Mouse (Mus musculus) spleen, postnatal 14 days (tissue): ENCODE data around the gene Mrps18a.

Source experiments
- DNase-seq, 2 experiments: peaks; one replicate each; pipeline ENCODE4 v3.0.0; 2021 to 2022; ENCODE audit warnings: low spot score in 2 of 2

The Mrps18a gene

DNA sequence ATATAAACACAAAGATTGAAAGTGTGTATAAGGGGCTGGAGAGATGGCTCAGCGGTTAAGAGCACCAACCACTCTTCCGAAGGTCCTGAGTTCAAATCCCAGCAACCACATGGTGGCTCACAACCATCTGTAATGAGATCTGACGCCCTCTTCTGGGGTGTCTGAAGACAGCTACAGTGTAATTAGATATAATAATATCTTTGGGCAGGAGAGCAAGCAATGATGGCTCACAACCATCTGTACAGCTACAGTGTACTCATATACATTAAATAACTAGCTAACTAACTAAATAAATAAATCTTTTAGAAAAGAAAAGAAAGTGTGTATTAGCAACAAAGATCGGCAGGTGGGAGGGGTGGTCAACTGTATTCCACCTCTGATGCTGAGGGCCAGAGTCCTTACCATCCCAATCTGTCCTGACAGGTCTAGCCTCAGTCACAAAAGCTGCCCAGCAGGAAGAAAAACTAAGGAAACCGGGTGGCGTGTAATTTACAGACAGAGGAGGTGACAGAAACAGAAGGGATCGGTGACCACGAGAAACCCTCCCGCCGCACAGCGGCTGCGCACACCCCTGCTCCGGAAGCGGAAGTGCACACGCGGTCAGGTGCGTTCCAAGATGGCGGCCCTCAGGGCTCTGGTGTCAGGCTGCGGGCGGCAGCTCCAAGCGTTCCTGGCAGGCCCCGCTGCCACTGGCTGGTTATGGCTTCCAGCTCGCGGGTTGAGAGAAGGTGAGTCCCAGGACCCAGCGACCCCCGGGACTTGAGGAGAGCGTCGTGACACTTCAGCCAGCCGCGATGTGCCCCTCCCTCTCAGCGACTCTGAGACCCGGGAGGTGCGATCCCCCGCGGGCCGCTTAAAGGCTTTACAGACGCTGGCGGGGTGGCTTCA is at the start of gene Mrps18a:
Gene Mrps18a (plus strand): TSS at position 585 of the 888 bp plus-strand sequence.
- DNase-seq = peak; percentile 58 to 72

DNA sequence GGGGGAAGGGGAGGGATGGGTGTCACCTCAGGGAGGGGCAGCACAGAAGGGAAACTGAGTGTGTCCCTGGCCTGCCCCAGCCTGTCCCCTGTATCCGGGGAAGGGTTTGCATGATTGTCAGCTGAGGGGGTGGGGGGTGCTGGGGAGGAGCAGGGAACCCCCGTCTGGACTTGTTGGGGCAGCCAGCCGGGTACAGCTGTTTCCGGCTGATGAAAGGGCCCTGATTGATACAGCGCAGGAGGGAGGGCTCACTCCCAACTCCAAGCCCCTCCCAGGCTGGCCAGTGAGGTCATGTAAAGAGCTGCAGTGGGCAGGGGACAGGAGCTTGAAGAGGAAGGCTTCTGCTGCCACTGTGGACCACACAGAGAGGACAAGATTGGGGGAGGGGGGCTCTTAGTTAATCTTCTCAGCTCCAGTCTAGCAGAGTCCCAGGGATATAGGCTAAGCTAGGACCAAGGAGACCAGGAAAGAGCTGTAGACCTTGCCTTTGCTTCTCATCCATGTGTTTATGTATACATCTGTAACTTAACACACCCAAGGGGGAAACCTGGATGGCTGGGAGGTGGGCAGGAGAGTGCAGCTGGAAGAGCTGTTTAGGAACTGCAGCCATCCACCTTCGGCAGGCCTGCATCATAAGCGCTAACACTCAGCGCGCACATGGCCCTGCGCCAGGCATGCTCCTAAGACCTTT is 47.4 kb upstream of the Mrps18a start:
- DNase-seq = no peak

DNA sequence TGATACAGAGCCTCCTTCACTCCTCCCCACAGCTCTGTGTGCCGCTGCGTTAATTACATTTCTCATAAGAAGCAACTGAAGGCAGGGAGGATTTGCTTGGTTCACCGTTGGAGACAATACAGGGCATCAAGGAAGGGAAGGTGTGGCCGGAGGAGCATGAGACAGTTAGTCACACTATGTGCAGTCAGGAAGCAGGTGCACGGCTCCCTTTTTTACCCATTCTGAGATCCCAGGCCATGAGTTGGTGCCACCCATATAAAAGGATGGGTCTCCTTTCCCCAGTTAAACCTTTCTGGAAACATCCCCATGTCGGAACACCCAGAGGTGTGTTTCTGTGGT is 46.8 kb upstream of the Mrps18a start:
- no peak for DNase-seq

DNA sequence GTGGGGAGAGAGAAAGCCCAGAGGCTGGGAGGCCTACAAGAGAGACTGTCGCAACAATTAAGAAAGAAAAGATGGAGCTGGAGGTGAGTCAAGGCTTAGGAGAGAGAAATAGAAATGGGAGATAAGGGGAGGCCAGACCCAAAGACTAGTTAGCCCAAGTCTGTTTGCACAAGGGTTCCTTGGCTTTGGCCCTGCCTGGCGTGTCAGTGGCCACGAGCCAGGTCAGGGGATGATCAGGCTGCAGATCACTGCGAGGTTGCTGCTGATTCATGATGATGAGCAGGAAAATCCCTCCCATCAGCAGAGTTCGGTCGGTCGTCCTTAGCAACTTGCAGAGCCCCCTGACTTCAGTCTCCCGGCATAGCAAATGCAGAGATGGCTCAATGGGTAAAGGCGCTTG is 40.7 kb upstream of the Mrps18a start:
- DNase-seq = no peak

DNA sequence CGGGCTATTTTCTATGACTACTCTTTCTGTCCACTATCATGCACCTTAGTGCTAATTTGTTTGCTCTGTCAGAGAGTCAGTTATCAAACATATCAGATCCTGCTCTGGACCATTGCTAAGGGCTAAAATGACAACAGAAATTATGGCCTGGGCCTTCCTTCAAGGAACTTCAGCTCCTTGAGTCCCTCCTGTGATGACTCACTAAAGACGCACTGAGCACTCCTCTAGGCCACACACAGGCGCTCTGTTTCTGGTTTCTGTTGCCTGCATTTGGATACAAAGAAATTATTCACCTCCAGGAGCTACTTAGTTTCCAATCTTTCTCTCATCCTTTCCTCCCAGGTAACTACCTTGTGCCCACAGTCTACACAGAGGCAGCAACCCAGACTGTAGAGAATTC is 39.3 kb upstream of the Mrps18a start:
- DNase-seq = no peak

DNA sequence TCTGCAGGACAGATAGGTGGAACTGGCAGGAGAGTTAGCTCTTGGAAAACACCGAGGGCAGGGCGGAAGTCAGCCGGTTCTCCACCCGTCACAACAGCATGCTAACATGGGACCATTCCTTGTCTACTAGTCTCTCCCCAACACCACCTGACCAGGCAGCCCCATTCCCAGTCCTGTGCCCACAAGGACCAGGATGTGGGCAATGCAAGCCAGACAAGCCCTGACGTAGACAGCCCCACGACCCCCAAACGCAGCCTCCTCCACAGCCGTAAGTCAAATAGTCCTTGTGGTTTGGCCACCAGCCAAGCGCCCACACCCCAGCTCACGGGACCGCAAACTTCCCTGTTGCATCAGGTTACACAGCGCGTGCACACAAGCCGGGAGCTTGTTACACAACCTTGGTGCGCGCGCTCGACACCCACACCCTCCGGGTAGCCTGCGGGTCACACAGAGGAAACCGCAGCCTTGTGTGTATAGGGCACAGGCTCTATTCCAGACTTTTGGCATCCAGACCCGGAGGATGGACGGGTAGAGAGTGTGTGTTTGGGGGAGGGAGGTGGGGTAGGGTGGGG is 37.0 kb upstream of the Mrps18a start:
- DNase-seq = peak; percentile 67 to 71

DNA sequence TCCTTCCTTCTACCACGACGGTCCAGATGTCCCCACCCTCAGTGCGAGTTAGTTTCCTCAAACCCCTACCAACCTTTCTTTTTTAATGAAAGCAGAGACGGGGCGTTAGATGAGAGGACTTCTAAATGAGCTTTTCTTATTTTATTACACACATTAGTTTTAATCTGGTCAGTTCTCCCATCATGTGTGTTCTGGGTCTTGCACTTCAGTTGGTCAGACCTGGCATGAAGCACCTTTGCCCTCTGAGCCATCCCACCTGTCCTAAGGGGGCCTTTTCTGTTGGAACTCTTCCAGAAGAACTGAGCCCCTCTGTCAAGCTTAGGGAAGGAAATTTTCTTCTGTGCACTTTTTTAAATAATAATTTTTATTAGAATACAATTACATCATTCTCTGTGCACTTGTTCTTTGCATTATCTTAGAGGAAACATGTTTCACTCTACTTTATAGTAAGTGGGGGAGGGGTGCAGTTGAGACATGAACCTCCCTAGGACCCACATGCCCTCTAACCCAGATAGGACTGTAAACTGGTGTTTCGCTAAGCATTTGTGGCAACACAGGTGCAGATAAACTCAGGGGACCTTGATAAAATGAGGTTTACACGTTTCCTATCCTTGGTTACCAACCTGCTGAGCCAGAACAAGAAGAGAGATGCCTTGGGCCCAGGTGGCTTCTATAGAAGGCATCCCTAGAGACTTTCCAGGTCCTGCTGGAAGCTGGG is 36.2 kb upstream of the Mrps18a start:
- DNase-seq = no peak

DNA sequence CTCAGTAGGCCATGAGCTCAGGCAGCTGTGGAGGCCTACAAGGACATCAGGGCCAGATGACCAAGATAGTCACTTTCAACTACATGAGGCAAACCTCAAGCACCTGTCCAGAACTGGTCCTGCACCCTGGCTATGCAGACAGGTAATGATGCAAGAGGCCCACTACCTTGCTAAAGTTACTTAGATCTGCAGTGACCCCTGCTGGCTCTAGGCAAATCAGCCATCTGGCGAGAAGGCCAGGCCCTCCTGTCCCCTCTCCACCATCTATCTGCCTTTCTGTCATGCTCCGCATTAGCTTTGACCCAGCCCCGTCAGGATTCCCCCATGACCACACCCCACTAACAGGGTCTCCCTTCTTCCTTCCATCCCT is 35.7 kb upstream of the Mrps18a start:
- DNase-seq = peak; percentile 19 to 49

DNA sequence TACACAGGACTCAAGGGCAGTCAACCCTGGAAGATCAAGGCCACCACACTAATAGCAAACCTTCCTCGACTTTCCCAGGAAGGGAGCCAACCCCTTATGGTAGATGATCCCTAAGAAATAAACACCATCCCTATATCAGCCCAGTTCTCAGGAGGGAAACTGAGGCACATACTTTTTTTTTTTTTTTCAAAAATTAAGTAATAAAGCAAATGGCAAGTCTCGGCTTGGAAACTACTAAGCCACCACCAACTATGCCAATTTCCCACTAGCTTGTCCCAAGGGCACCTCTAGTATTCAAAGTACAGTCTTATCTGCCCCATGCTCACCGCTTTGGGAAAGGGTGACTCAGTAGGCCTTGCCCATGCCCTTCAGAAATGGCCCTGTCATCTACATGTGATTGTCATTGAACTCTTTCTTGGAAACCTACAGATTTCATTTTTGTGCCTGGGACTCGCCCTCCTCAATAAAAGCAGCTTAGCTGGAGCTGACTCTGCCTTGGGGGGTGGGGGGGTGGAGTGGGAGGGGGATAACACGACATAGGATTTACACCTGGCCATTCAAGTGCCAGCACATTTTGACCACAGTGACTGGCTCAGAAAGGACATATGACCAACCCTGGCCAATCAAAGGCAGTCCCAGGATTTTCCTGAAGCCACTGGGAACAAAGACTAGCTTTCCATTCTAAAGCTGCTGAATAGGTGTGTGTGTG is 35.1 kb upstream of the Mrps18a start:
- DNase-seq = no peak

DNA sequence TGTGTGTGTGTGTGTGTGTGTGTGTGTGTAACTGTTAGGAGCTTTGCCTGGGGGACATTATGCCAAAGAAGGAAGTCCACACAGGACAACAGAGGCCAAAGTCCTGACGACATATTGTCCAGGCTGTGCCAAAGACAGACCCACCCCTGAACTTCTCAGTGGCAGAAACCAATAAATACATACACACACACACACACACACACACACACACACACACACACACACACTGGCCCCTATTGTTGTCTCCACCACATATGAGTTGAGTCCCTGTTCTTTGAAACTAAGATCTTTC is 34.6 kb upstream of the Mrps18a start:
- DNase-seq = no peak

DNA sequence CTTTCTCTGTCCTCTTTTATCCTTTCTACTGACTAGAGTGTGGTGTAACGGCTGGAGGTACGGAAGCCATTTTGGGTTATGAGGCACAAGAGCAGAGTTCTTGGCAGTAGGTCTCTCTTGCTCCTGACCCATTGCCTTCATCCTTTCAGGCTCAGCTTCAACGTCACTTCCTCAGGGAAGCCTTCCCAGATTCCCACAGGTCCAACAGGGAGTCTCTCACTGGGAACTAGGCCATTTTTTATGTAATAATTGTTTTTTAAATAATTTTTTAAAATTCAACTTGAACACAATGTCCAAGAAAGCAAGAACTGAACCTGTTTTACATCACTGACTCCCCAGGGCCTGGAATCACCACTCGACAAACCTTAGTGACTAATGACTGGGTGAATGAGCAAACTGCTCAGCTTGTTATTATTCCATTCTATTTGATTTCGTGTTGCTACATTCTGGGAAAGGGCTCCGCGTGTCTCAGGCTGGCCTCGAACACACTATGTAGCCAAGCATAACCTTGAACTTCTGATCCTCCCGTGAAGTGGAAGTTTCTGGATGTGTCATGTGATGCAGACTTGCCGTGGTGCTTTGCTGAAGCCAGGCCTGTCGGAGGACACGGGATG is 32.8 kb upstream of the Mrps18a start:
- no peak for DNase-seq

DNA sequence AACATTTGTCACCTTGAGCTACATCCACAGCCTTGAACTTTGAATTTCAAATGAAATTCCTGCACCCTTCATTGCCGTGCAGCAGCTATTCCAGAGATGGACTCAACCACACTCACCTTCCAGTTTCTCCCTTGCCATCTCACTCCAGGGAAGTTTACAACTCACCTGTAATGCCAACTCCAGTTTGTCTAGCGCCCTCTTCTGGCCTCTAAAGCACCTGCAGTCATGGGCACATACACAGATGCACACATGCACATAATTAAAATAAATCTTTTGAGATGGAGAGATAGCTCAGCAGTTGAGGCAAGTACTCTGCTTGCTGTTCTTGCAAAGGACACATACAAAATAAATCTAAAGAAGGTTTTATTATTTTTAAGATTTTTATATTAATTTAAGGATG is 31.7 kb upstream of the Mrps18a start:
- DNase-seq = no peak

DNA sequence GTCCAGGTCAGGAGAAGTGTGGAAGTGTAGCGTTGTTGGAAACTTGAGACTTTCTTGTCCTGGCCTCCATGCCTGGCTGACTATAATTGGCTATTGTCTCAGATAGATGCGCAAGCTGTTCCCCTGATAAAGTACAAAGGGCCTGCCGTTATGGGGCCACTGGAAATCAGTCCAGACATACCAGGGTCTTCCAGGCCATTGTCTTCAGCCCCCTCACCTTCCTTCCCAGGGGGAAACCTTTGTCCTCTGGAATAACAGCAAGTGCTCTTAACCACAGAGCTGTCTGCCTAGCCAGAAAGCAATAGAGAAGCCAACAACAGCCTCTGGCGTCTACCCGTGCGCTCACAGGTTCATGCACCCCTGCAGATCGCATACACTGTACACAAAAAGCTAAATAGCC is 30.4 kb upstream of the Mrps18a start:
- no peak for DNase-seq

DNA sequence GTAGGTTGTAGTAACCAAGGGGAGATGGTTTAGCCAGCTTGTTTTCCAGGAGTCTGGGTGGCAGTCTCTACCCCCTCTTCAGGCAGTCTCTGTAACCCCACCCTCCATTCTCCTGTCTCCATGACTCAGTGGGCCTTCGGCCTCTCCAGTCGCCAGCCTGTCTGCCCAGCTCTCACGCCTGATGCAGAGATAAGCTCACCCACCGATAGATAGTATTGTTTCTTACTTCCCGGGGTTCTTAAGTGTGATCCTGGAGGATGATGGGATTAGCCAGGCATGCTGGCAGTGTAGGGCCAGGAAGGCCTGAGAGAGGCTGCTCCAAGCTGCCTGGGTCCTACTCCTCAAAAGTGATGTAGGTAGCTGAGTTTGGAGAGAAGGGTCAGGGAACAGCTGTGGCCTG is 29.7 kb upstream of the Mrps18a start:
- DNase-seq = no peak

DNA sequence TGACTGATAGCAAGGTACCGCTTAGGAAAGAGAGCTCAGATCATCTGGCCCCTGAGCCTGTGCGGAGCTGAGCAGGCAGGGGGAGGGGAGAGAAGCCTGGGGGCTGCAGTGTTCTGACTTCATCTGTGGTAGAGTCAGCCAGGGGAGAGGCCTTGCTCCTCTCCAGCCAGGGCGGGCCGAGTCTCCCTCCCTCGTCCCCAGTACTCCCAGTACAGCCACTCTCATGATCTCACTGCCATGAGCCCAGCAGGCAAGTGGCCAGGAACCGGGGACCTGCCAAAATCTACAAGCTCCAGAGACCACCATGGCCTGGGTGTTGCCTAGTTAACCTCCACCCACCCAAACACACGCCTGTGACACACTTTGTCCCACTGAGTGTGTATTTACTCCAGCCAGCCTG is 29.1 kb upstream of the Mrps18a start:
- no peak for DNase-seq

DNA sequence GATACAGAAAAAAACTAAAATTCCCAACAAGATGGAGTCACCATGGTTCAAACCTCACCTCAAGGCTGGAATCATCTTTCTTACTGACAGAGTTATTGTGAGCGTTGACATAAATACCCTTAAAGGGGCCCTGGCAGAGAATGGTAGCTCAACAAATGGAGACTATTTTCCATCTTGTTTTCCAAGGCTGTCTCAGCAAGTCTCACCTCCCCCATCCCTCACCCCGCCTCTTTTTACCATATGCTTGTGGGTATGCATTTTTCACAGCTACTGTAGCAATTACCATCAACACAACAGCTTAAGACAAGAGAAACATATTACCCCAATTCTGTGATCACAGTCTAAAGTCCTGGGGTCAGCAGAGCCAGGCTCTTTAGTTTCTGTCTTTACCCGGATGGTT is 27.4 kb upstream of the Mrps18a start:
- DNase-seq = no peak

DNA sequence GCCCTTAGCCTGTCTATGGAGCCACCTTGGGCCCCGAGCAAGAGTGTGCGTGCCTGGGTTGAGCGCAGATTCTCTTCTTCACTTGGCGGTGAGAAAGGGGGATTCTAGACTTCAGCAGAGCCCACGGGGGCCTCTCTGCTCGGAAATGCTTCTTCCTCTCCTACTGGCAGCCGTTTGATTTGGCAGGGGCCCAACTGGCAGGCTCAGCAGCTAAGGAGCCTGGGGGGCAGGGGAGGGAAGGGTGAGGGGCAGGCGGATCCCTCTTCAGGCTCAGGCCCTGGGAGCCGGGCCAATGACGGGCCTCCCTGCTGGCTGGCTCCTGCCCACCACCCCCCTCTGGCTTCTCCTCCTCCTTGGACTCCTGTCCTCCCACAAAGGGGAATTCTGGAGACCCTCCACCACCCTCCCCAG is 26.7 kb upstream of the Mrps18a start:
- peak in 1 of 2 experiments; percentile 39 for DNase-seq

DNA sequence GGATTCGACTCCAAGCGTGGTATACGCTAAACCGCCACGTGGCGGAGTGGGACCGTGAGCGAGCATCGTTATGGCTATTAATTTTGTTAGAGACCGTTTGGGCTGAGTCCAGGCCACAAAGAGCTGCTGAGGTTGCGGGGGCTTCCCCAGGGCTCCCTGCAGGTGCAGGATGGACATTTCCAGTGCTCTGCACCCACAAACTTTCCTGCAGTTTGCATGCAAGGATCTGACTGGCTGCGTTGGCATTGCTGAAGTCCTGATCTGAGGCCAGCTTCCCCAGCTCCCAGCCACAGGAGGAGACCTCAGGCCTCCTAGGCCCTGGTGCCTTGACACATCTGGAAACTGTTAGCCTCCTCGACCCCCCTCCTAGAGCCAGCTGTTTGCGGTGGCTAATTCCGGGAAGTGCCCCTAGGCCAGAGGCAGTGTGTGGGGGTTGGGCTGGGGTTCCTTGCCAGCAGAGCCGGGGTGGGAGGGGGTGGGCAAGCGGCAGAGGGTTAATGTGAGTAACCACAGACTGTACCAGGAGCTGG is 24.4 kb upstream of the Mrps18a start:
- DNase-seq = no peak

DNA sequence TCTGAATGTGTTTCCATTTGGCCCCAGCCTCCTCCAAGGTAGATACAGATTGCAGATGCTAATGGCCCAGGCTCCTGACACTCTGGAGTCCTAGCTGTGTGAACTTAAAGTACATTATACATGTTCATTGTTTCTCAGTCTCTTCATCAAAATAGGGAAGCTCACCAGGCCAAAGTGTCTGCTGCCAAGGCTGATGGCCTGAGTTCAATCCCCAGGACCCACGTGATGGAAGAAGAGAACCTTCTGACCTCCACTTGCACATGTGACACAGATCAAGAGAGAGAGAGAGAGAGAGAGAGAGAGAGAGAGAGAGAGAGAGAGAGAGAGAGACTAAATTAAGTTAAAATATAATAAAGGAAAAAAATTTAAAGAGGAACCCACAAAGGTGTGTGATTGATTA is 19.4 kb upstream of the Mrps18a start:
- no peak for DNase-seq

DNA sequence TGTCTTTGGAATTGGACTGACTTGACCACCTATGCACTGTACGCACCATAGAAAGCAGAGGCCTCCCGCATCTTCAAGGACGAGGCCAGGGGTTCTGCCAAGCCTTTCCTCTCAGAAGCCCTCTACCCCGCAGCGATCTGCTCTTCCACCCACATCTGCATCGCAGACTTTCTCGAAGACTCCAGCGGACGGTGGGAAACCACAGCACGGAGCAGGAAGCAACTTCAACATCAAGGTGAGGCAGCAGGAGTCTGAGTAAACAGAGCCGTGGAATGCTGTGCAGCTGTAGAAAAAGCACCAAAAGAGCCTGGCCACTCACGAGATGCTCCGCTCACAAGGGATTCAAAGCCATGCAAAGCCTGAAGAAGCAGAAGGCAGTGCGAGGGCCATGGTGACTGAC is 18.9 kb upstream of the Mrps18a start:
- DNase-seq = no peak

DNA sequence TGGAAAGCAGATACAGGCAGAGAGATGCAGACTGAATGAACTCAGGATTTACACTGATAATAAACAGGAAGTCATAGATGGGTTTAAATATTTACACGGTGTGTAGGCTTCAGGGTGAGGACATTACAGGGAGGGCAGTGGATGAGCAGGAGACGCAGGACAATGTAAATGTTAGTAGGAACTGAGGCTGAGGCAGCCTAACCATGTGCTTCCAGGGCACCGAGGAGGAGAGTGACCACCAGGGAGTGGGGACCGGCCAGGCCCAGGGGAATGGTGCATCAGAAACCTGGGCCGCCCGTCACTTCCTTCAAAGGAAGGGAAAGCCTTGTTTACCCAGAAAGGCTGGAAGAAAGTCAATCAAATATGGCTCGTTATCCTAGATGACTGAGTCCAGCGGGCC is 12.3 kb upstream of the Mrps18a start:
- DNase-seq = no peak
